Mouse (Mus musculus) bone marrow macrophage, adult 2 months (primary cell): ENCODE measurements around the gene Nfib.

ENCODE experiments used
- CTCF ChIP-seq: IDR thresholded peaks from 2 replicates; pipeline ENCODE4 v1.5.1; 2012; ENCODE audit warnings: low read depth, mild to moderate bottlenecking, low read length, moderate library complexity
- POLR2A ChIP-seq: IDR thresholded peaks from 2 replicates; pipeline ENCODE4 v1.6.1; 2012; ENCODE audit warnings: mild to moderate bottlenecking, low read depth, low read length, borderline replicate concordance

DNA sequence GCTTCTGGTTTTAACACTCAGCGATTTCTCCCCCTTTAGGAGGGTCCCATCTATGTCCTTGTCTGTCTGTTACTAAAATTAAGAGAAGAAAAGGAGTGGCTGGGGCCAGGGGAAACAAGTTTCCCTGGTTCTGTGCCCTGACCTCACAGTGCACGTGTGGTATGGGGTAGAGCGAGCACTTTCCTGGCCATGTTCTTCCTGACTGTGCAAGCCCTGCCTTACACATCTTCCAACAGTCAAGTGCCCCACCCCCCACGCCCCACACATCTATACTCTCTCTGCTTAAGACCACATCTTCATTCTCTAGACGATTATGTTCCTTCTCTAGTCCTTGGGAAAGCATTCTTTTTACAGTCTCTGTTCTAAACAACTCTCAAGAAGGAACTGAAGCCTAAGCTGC is 173.6 kb downstream of the Nfib start:
- TF ChIP-seq CTCF (no peak), POLR2A (no peak)
